Mouse (Mus musculus): ENCODE data around the gene Tmem150b.

Tmem150b gene

DNA sequence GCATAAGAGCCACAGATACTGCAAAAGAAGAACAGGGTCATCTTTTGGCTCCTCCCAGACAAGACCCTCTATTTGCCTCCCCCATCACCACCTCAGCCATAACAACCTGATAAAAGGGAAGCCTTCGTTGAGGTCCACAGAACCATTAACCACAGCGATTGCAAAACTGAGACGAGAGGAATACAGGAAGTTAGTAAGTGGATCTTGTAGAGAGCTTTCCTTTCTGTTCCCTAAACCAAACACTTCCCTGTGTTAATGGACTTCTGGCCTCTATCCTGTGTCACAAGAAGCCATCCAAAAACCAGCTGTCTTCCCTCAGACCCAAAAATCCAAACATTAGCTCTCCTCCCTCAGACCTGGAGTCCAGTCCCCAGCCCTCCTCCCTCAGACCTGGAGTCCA is 690 bp downstream of the Tmem150b start:
- DNase-seq: peak; percentile 33

- peak; percentile 42 for DNase-seq
Measured at GRCm38 (mm10) chr7:4723508-4723907, 1.5 kb downstream of the Tmem150b start.

DNA sequence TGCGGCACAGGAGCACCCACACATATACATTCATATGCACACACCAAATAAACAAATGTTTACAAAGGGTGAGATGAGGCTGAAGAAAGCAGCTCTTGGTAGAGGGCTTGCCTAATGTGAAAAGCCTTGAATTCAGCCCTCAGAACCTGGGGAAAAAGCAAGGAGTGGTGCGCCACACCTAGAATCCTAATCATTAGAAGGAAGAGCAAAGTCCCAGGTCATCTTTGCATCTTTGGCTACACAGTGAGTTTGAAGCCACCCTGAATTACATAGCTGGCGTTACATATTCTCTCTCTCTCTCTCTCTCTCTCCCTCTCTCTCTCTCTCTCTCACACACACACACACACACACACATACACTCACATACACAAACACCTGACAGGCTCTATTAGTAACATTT is 5.8 kb downstream of the Tmem150b start:
- no peak for DNase-seq

DNA sequence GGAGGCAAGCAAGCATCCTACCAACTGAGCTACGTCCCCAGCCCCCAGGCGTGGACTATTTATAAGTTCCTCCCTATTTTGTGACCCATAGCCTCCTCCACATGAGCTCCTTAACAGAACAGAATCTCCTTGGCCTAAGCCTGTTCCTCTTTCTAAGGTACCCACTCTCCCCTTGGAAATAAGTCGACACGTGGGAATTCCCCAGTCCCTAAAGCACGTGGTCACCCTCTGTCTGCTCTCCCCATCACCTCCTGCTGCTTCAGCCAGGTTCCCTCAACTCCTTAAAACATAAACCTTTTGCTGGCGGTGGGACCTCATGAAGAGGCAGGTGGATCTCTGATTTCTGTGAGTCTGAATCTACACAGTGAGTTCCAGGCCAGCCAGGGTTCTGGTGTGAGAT is 8.1 kb downstream of the Tmem150b start:
- no peak for DNase-seq

GRCm38 (mm10) chr7:4712594-4712993 is 12.5 kb downstream of the Tmem150b start:
- DNase-seq: no peak

- peak; percentile 58 for DNase-seq
Measured at GRCm38 (mm10) chr7:4705098-4705497, 20.0 kb downstream of the Tmem150b start.

DNA sequence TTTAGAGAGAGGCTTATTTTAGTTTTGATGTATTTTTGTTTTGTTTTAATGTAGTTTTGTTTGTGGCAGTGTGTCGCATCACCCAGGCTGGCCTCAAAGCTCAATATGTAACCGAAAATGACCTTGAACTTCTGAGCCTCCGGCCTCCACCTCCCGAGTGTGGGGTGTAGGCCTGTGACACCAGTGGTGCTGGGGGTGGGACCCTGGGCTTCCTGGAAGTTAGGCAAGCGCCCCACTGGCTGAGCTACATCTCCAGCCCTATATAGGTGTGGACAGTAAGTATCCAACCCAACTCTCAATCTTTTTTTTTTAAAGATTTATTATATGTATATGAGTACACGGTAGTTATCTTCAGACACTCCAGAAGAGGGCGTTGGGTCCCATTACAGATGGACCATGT is 21.9 kb downstream of the Tmem150b start:
- no peak for DNase-seq

- no peak for DNase-seq
Measured at GRCm38 (mm10) chr7:4702334-4702733, 22.7 kb downstream of the Tmem150b start.

GRCm38 (mm10) chr7:4693004-4693403 is 32.0 kb downstream of the Tmem150b start:
- no peak for DNase-seq

- DNase-seq: no peak
Measured at GRCm38 (mm10) chr7:4690951-4691653, 33.9 kb downstream of the Tmem150b start.

DNA sequence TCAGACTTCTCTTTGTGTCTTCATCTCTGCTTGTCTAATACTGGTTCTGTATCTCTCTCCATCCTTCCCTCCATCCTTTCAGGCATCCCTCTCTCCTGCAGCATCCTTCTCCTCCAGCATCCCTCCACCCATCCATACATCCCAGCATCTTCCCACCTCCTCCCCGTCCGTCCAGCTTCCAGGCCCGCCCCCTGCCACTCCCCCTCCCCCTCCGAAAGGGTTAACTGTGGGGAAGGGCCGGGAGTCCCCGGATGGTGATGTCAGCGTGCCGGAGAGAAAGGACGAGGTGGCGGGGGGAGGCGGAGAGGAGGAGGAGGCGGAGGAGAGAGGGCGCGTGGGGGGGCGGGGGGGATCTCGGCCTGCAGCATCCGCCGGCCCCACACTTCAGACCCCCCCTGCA is 34.7 kb downstream of the Tmem150b start, which contains the start of gene Brsk1:
Gene Brsk1 (plus strand): TSS at position 218 of the 400 bp plus-strand sequence.
- peak; percentile 46 for DNase-seq

GRCm38 (mm10) chr7:4684632-4685417 is 40.2 kb downstream of the Tmem150b start, which contains the start of gene Hspbp1:
Hspbp1 (minus strand) TSS chr7:4685068.
- peak; percentile 93 for DNase-seq

- no peak for DNase-seq
Measured at GRCm38 (mm10) chr7:4684203-4684602, 40.8 kb downstream of the Tmem150b start.

DNA sequence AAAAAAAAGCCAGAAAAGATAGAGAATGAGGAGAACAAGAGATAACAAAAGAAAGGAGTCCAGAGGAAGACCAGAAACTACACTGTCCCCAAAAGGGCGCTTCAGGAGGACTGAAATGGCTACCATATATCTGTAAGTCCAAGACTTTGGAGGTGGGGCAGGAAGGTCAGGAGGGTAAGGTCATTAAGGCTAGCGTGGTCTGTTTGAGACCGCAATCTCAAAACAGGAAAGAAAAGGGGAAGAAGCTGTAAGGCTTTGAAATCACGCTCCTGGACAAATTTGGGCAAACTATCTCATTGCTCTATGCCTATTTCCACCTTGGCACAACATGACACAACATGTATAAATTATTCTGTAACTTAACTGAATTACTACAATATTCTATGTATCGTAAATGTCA is 41.7 kb downstream of the Tmem150b start:
- no peak for DNase-seq

DNA sequence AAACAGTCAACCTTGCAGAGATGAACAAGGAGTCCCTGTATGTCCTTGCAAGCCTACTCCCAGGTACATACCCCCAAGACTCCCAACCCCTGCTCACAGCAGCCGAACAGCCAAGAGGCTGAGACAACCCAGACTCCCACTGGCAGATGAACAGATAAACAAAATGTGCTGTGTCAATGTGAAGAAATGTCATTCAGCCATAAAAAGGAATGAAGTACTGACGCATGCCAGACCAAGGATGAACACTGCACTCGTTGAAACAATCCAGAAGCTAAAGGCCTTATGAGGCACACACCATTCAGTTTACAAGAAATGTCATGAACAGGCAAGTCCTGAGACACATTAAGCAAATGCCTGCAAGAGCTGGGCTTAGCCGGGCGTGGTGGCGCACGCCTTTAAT is 49.8 kb downstream of the Tmem150b start:
- no peak for DNase-seq

GRCm38 (mm10) chr7:4674114-4674731 is 50.8 kb downstream of the Tmem150b start:
- no peak for DNase-seq

- DNase-seq: peak; percentile 33
Measured at GRCm38 (mm10) chr7:4671956-4672355, 53.1 kb downstream of the Tmem150b start.

DNA sequence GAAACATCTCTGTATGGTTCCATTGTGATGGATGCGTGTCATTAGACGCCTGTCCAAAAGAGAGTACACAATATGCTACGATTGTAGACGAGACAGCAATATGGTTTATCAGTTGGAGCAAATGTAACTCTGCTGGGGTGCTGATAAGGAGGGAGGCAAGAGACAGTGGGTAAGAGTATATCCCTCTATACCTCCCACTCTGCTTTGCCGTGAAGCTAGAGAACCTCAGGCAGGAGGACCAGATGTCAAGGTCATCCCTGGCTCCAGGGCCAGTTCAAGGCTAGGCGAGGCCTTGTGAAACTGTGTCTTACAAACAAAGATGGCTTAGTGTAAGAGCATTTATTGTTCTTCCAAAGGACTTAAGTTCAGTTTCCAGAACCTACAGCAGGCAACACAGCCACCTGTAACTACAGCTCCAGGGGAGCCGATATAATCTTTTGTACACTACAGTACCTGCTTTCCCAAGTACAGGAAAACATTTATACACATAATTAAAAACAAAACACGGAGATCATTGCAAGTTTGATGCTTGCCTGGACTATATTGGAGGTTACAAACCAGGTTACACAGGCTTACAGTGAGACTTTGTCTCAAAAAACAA is 54.3 kb downstream of the Tmem150b start:
- no peak for DNase-seq

- no peak for DNase-seq
Measured at GRCm38 (mm10) chr7:4669156-4669555, 55.9 kb downstream of the Tmem150b start.

GRCm38 (mm10) chr7:4668506-4668905 is 56.5 kb downstream of the Tmem150b start:
- no peak for DNase-seq

GRCm38 (mm10) chr7:4666871-4667270 is 58.2 kb downstream of the Tmem150b start:
- no peak for DNase-seq

- no peak for DNase-seq
Measured at GRCm38 (mm10) chr7:4663742-4664141, 61.3 kb downstream of the Tmem150b start.

GRCm38 (mm10) chr7:4663179-4663578 is 61.9 kb downstream of the Tmem150b start:
- no peak for DNase-seq
